Mouse (Mus musculus) G1E (cell line): ENCODE data around the gene Tmem196.

Source experiments
- CTCF ChIP-seq: IDR thresholded peaks from 2 replicates; pipeline ENCODE4 v1.5.1; 2012; ENCODE audit warnings: low read depth, low read length, inconsistent platforms, mixed read lengths
- GATA1 ChIP-seq: IDR thresholded peaks from 2 replicates; pipeline ENCODE4 v1.6.1; 2012; ENCODE audit warnings: borderline replicate concordance, low read length, inconsistent platforms, mixed read lengths
- POLR2AphosphoS5 ChIP-seq: IDR thresholded peaks from 2 replicates; pipeline ENCODE4 v1.6.1; 2012; ENCODE audit warnings: low read depth, low read length, inconsistent platforms; ENCODE audit not compliant: insufficient replicate concordance
- TAL1 ChIP-seq: conservative IDR thresholded peaks from 2 replicates; pipeline ENCODE4 v1.6.1; 2012; ENCODE audit warnings: low read depth, low read length, inconsistent platforms, mixed read lengths

DNA sequence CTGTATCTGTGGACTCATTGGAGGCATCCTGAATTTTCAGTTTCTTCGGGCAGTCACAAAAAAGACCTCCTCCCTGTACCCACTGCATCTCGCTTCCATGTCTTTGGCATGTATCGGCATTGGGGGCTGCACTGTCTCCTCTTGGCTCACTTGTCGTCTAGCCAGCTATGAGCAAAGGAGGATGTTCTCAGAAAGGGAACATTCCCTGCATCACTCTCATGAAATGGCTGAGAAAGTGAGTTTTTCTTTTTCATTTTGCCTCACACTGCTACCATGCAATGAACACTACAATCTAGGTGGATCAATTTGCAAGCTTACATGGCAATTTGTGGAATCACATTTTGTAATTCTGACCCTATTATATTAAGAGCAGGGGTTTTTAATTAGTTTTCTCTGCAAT, 69.1 kb downstream of the Tmem196 start:
- TF ChIP-seq CTCF (no peak), GATA1 (no peak), TAL1 (no peak), POLR2AphosphoS5 (no peak)
